Mouse (Mus musculus) hindbrain, embryonic 11.5 days (tissue): ENCODE results near the gene Saa2. TPM values are rescaled to one million over a fixed set of nuclear protein-coding genes. Genes with fewer than 3 reads are reported as not detected.

Source experiments
- ATAC-seq: fragments of 200-750 bp; cut with Nextera tagmentation; 2 replicates; pipeline ENCODE4 v1.8.0; 2017; ENCODE audit warnings: mild to moderate bottlenecking, moderate TSS enrichment, moderate library complexity; ENCODE audit not compliant: low FRiP score
- DNase-seq: peaks from one replicate; pipeline ENCODE4 v3.0.0-alpha.2; 2015; ENCODE audit warnings: low spot score
- H3K27ac ChIP-seq: fragments of 300-500 bp; sonication (generic); 2 replicates; pipeline ENCODE4 v1.5.1; 2014; ENCODE audit warnings: mild to moderate bottlenecking, low read depth, low read length
- H3K27me3 ChIP-seq: fragments of 300-500 bp; sonication (generic); 2 replicates; pipeline ENCODE4 v1.6.1; 2014; ENCODE audit warnings: mild to moderate bottlenecking, low read length, moderate library complexity, mixed read lengths; ENCODE audit not compliant: control insufficient read depth, insufficient read depth
- H3K36me3 ChIP-seq: fragments of 300-500 bp; sonication (generic); 2 replicates; pipeline ENCODE4 v1.6.1; 2014; ENCODE audit warnings: mild to moderate bottlenecking, low read length, moderate library complexity, mixed read lengths; ENCODE audit not compliant: control insufficient read depth, insufficient read depth
- H3K4me1 ChIP-seq: fragments of 300-500 bp; sonication (generic); replicated peaks from 2 replicates; pipeline ENCODE4 v1.6.1; 2014; ENCODE audit warnings: low read length, mixed read lengths; ENCODE audit not compliant: control insufficient read depth, insufficient read depth
- H3K4me2 ChIP-seq: fragments of 300-500 bp; sonication (generic); replicated peaks from 2 replicates; pipeline ENCODE4 v1.6.1; 2014; ENCODE audit warnings: mild to moderate bottlenecking, low read depth, low read length
- H3K4me3 ChIP-seq: fragments of 300-500 bp; sonication (generic); 2 replicates; pipeline ENCODE4 v1.5.1; 2014; ENCODE audit warnings: low read depth, low read length
- H3K9ac ChIP-seq: fragments of 300-500 bp; sonication (generic); 2 replicates; pipeline ENCODE4 v1.6.1; 2014; ENCODE audit warnings: low read depth, low read length
- H3K9me3 ChIP-seq: fragments of 300-500 bp; sonication (generic); 2 replicates; pipeline ENCODE4 v1.6.1; 2016; ENCODE audit warnings: low read length; ENCODE audit not compliant: control insufficient read depth
- WGBS: fragments of 180-500 bp; shearing (Covaris S2); extraction: QIAGEN DNeasy Blood & Tissue Kit; methylation state at CpG from one replicate; pipeline ENCODE4 v1.1.7; 2014; 5-methylcytosine and 5-hydroxymethylcytosine counted together
- polyA plus RNA-seq: library from polyadenylated mRNA; unstranded; fragments of >200 nt; fragmentation: Nextera tagmentation; extraction: Ambion mirVana; gene quantifications from 2 replicates; pipeline ENCODE4 v1.2.1, GENCODE M21; 2014

The Saa2 gene
- polyA plus RNA-seq: 0.31 and 0.43 TPM in 2 replicates

DNA sequence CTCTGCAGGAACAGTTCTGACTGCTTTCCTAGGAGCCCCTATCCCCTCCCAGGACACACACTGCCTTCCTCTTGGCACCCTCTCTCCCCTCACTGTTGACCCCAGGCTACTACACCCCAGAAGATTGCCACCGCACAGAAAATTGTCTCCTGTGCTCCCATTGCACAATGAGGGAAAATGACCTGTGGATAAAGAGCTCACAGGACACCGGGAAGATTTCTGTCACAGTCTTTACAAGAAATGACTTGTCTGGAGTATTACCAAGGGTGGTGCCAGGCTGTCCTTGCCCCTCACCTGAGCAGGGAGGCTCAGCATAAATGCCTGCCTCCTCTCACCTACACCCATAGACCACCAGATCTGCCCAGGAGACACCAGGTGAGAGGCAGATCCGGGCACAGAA lies at the start of gene Saa2:
Gene Saa2, plus strand, starts transcription at position 301 of the 400 bp plus-strand sequence.
- no peaks in the 10 kb centered on the region for H3K27me3 ChIP-seq
- no peaks in the 10 kb centered on the region for H3K9me3 ChIP-seq
- H3K27ac ChIP-seq: no peak within 1 kb of the TSS
- no peak for ATAC-seq
- no peak within 1 kb of the TSS for H3K9ac ChIP-seq
- H3K36me3 ChIP-seq: no peaks in the 10 kb centered on the region
- DNase-seq: no peak
- H3K4me3 ChIP-seq: no peak within 1 kb of the TSS
- no peak within 1 kb of the TSS for H3K4me2 ChIP-seq
- 77% methylated on average over 3 of the region's 3 CpGs for WGBS
- no peaks in the 10 kb centered on the region for H3K4me1 ChIP-seq

DNA sequence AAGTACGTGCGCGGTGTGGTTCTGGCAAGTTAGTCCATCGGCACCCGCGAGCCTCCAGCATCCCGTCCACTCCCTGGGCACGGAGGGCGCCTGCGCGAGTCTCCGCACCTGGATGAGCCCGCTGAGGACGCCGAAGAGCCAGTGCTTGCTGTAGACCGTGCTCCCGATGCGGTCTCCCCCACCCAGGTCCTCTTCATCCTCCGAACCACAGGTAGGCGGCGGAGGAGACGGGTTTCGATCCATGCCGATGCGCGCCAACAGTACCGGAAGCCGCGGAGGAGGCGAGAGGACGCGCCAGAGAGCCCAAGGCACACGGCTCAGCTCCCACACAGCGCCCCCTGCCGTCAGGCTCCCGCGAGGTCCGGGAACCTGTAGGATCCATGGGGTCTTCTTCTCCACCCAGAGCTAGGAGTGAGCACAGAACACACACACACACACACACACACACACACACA lies 41.2 kb upstream of the Saa2 start, which contains the start of gene Saal1:
Gene Saal1, minus strand, starts transcription at position 291 of the 455 bp plus-strand sequence.
- H3K4me2 ChIP-seq: peak within 1 kb of the TSS; percentile 50
- no peaks in the 10 kb centered on the region for H3K9me3 ChIP-seq
- WGBS: under 1% methylated on average over 37 of the region's 38 CpGs
- DNase-seq (peak; percentile 99), ATAC-seq (peak; percentile 97)
- peak within 1 kb of the TSS; percentile 91 for H3K9ac ChIP-seq
- H3K36me3 ChIP-seq: no peaks in the 10 kb centered on the region
- peak within 1 kb of the TSS; percentile 90 for H3K4me3 ChIP-seq
- H3K27ac ChIP-seq: peak within 1 kb of the TSS; percentile 71; the same call in 1 of the 2 replicates
- H3K27me3 ChIP-seq: no peaks in the 10 kb centered on the region
- H3K4me1 ChIP-seq: no peaks in the 10 kb centered on the region; the same call in 1 of the 2 replicates

GRCm38 (mm10) chr7:46712250-46712649 lies 39.3 kb upstream of the Saa2 start:
- Histone ChIP-seq H3K27ac (no peak overlapping the region), H3K9ac (no peak overlapping the region), H3K4me1 (no peaks in the 10 kb centered on the region; the same call in 1 of the 2 replicates), H3K27me3 (no peaks in the 10 kb centered on the region), H3K36me3 (no peaks in the 10 kb centered on the region), H3K4me3 (no peak overlapping the region), H3K9me3 (no peaks in the 10 kb centered on the region), H3K4me2 (no peak overlapping the region)
- ATAC-seq: no peak
- no peak for DNase-seq
- WGBS: 77% methylated on average over 6 of the region's 6 CpGs

DNA sequence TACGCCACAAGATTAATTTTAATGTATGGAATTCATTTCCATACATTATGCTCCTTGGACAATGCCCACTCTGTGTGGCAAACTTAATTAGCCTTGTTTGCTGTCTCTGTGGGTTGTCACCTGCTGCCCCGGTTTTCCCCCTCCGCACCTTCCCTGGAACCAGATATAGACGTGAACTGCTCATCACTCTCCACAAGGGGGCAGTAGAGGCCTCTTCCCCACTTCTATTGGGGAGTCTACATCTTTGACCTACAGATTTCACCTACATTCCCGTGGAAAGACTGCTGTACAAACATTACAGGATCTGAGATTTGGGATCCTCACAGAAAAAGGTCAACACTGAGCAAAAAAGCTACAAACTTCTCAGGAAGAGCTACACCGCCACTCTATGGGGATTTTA lies 37.1 kb upstream of the Saa2 start:
- H3K4me1 ChIP-seq: no peaks in the 10 kb centered on the region; the same call in 1 of the 2 replicates
- no peak overlapping the region for H3K4me2 ChIP-seq
- no peaks in the 10 kb centered on the region for H3K36me3 ChIP-seq
- DNase-seq: peak; percentile 71
- H3K9ac ChIP-seq: no peak overlapping the region
- H3K9me3 ChIP-seq: no peaks in the 10 kb centered on the region
- no peaks in the 10 kb centered on the region for H3K27me3 ChIP-seq
- H3K4me3 ChIP-seq: no peak overlapping the region
- WGBS: 37% methylated on average over 6 of the region's 6 CpGs
- no peak for ATAC-seq
- no peak overlapping the region for H3K27ac ChIP-seq

DNA sequence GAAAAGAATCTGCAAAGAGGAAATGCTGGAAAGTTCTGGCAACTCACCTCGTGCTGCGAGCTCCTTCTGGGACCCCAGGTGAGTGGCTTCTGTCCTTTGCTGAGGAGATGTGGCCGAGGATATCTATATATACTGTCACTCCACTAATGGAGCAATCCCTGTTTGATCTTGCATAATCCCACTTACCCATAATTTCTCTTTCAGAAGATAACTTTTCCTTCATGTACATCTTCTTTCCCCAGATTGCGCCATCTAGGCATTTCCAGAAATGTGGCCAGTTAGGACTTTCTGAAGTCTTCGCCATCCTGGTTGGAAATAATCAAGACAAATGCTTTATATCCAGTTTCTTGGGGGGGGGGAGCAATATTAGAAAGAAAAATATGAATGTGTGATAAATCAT lies 36.0 kb upstream of the Saa2 start, which contains the start of gene Saa3:
Gene Saa3, minus strand, starts transcription at position 101 of the 400 bp plus-strand sequence.
- no peaks in the 10 kb centered on the region for H3K4me1 ChIP-seq
- H3K9me3 ChIP-seq: no peaks in the 10 kb centered on the region
- ATAC-seq (no peak), DNase-seq (no peak)
- H3K9ac ChIP-seq: no peak within 1 kb of the TSS
- no peak within 1 kb of the TSS for H3K27ac ChIP-seq
- no peak within 1 kb of the TSS for H3K4me2 ChIP-seq
- no peaks in the 10 kb centered on the region for H3K36me3 ChIP-seq
- H3K27me3 ChIP-seq: no peaks in the 10 kb centered on the region
- 92% methylated on average over 5 of the region's 5 CpGs for WGBS
- no peak within 1 kb of the TSS for H3K4me3 ChIP-seq

GRCm38 (mm10) chr7:46716897-46717296 lies 34.7 kb upstream of the Saa2 start:
- WGBS: 68% methylated on average over 5 of the region's 5 CpGs
- DNase-seq: no peak
- Histone ChIP-seq H3K4me3 (no peak overlapping the region), H3K27ac (no peak overlapping the region), H3K4me2 (no peak overlapping the region), H3K36me3 (no peaks in the 10 kb centered on the region), H3K27me3 (no peaks in the 10 kb centered on the region), H3K4me1 (no peaks in the 10 kb centered on the region), H3K9ac (no peak overlapping the region), H3K9me3 (no peaks in the 10 kb centered on the region)
- no peak for ATAC-seq

DNA sequence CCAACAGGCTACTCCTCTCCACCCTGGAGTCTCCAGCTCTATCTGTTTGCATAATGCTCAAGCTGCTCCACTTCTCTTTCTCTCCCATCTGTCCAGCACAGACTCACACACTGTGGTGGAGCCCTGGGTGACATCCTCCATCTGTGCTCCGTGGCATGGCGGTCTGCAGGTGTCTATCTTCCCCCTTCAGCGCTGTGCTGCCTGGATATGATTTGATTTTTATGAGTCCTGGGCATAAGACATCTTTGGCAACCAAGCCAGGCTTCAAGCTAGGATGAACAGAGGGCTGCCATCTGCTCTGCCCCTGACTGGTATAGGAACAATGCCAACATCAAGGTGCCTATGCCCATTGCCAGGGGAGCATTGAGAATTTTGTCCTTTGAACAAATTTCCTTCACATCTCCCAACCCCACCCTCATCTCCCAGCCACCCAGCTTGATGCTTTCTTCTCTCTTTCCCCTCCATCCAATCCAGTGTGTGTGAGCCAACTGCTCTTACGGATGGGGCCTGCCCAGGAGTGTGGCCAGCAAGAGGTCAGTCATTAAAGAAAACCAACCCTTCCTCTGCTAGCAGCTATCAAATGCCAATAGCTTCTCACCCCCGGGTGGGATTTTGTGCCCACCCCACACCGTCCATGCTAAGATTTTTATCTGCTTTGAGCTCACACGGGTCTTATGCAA lies 32.9 kb upstream of the Saa2 start:
- ATAC-seq (no peak), DNase-seq (no peak)
- Histone ChIP-seq H3K27ac (no peak overlapping the region), H3K9me3 (no peaks in the 10 kb centered on the region), H3K4me1 (no peaks in the 10 kb centered on the region), H3K36me3 (no peaks in the 10 kb centered on the region), H3K27me3 (no peaks in the 10 kb centered on the region), H3K4me3 (no peak overlapping the region), H3K4me2 (no peak overlapping the region), H3K9ac (no peak overlapping the region)
- 84% methylated on average over 7 of the region's 7 CpGs for WGBS

DNA sequence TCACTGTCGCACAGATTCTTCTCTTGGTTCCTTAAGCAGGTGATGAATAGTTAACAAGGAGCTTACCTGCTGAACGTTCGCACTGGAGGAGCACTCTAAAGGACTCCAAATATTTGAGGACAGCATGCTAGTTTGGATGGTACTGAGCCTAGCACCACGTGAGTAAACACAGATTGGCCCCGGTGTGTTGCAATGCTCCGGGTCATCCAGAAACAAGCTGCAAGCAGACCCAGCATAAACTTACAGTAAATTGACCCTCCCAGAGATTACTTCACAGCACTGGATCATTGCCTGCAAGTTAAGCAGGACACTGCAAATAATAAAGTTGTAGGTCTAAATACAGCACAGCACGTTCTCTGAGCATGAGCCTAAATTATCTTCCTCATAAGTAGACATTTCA lies 32.1 kb upstream of the Saa2 start:
- H3K4me1 ChIP-seq: no peaks in the 10 kb centered on the region
- H3K4me3 ChIP-seq: no peak overlapping the region
- H3K9me3 ChIP-seq: no peaks in the 10 kb centered on the region
- no peaks in the 10 kb centered on the region for H3K27me3 ChIP-seq
- no peak overlapping the region for H3K4me2 ChIP-seq
- no peak for ATAC-seq
- H3K36me3 ChIP-seq: no peaks in the 10 kb centered on the region
- no peak overlapping the region for H3K27ac ChIP-seq
- WGBS: 85% methylated on average over 7 of the region's 7 CpGs
- no peak overlapping the region for H3K9ac ChIP-seq
- DNase-seq: no peak

GRCm38 (mm10) chr7:46720460-46720859 lies 31.1 kb upstream of the Saa2 start:
- Histone ChIP-seq H3K27me3 (no peaks in the 10 kb centered on the region), H3K9ac (no peak overlapping the region), H3K4me3 (no peak overlapping the region), H3K4me2 (no peak overlapping the region), H3K36me3 (no peaks in the 10 kb centered on the region), H3K27ac (no peak overlapping the region), H3K4me1 (no peaks in the 10 kb centered on the region), H3K9me3 (no peaks in the 10 kb centered on the region)
- no peak for DNase-seq
- no peak for ATAC-seq
- 77% methylated on average over 9 of the region's 9 CpGs for WGBS
